ENCODE assay signal across 7 mouse cellular contexts in the genomic region with DNA sequence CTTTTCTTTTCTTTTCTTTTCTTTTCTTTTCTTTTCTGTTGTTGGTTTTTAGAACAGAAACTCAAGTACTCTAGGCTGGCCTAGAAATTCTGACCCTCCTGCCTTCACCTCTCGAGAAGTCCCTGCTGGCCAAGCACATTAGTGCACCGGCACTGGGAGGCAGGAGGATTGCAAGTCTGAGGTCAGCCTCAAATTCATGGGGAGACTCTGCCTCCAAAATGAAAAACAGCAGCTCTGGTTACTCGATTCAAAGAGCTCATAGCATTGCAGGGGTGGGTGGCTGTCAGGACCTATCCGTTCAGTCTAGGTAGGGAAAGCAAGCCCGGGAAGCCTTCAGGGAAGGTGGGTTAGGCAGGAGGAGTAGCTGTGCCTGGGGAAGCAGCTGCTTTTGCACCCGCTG. TPM values are rescaled to one million over a fixed set of nuclear protein-coding genes. Genes with fewer than 3 reads are reported as not detected.
DNase-seq lines count a peak whose midpoint lies in the region; ATAC-seq lines count a peak whose summit lies in the region.

No protein-coding gene starts in this region.

- WGBS in kidney, embryonic 14.5 days = 32% methylated on average over 6 of the region's 6 CpGs
- WGBS in embryonic facial prominence, embryonic 11.5 days = 28% methylated on average over 6 of the region's 6 CpGs
- WGBS in intestine, embryonic 14.5 days = 34% methylated on average over 6 of the region's 6 CpGs
- WGBS in neural tube, embryonic 13.5 days = 47% methylated on average over 6 of the region's 6 CpGs

- no peak overlapping the region for H3K4me3 ChIP-seq in kidney, embryonic 14.5 days (ENCODE audit: low read length)
- H3K4me3 ChIP-seq in embryonic facial prominence, embryonic 11.5 days (ENCODE audit: low read depth, low read length) = no peak overlapping the region
- H3K4me3 ChIP-seq in intestine, embryonic 14.5 days (ENCODE audit: low read depth, low read length) = no peak overlapping the region
- no peak overlapping the region for H3K4me3 ChIP-seq in neural tube, embryonic 13.5 days

- H3K9me3 ChIP-seq in kidney, embryonic 14.5 days (ENCODE audit: control insufficient read depth, low read length) = no peaks in the 10 kb centered on the region
- no peaks in the 10 kb centered on the region for H3K9me3 ChIP-seq in embryonic facial prominence, embryonic 11.5 days (replicated peaks; ENCODE audit: control insufficient read depth, low read length)
- no peaks in the 10 kb centered on the region for H3K9me3 ChIP-seq in intestine, embryonic 14.5 days (ENCODE audit: control insufficient read depth, low read length)
- no peaks in the 10 kb centered on the region for H3K9me3 ChIP-seq in neural tube, embryonic 13.5 days

- H3K9ac ChIP-seq in kidney, embryonic 14.5 days (ENCODE audit: low read depth, low read length) = no peak overlapping the region
- no peak overlapping the region for H3K9ac ChIP-seq in embryonic facial prominence, embryonic 11.5 days (replicated peaks; ENCODE audit: low read length)
- no peak overlapping the region for H3K9ac ChIP-seq in intestine, embryonic 14.5 days (ENCODE audit: low read length)
- 0 out of 2 replicates have a peak overlapping the region, but pooled peaks have one; percentile 14 for H3K9ac ChIP-seq in neural tube, embryonic 13.5 days

- H3K27me3 ChIP-seq in kidney, embryonic 14.5 days (ENCODE audit: control insufficient read depth, insufficient read depth, low read length) = no peaks in the 10 kb centered on the region
- H3K27me3 ChIP-seq in embryonic facial prominence, embryonic 11.5 days (ENCODE audit: control insufficient read depth, insufficient read depth, low read length) = no peaks in the 10 kb centered on the region
- no peaks in the 10 kb centered on the region for H3K27me3 ChIP-seq in intestine, embryonic 14.5 days (replicated peaks; ENCODE audit: control insufficient read depth, insufficient read depth, low read length)
- H3K27me3 ChIP-seq in neural tube, embryonic 13.5 days = no peaks in the 10 kb centered on the region

- H3K36me3 ChIP-seq in kidney, embryonic 14.5 days (ENCODE audit: control insufficient read depth, insufficient read depth, low read length) = peaks cover 62% of the 10 kb centered on the region
- no peaks in the 10 kb centered on the region; the same call in 1 of the 2 replicates for H3K36me3 ChIP-seq in embryonic facial prominence, embryonic 11.5 days (replicated peaks; ENCODE audit: control insufficient read depth, insufficient read depth, low read depth, low read length)
- peaks cover 70% of the 10 kb centered on the region for H3K36me3 ChIP-seq in intestine, embryonic 14.5 days (ENCODE audit: control insufficient read depth, insufficient read depth, low read length)
- peaks cover 49% of the 10 kb centered on the region for H3K36me3 ChIP-seq in neural tube, embryonic 13.5 days

- H3K4me2 ChIP-seq in kidney, embryonic 14.5 days (replicated peaks; ENCODE audit: low read depth, low read length) = no peak overlapping the region
- H3K4me2 ChIP-seq in embryonic facial prominence, embryonic 11.5 days (ENCODE audit: low read depth, low read length) = no peak overlapping the region
- no peak overlapping the region for H3K4me2 ChIP-seq in intestine, embryonic 14.5 days (ENCODE audit: low read length)
- no peak overlapping the region for H3K4me2 ChIP-seq in neural tube, embryonic 13.5 days

- 0 out of 2 replicates have a peak, but pooled peaks have one; percentile 6 for ATAC-seq in kidney, embryonic 14.5 days (ENCODE audit: low FRiP score, low TSS enrichment)
- peak; percentile 19; the same call in 1 of the 2 replicates for ATAC-seq in embryonic facial prominence, embryonic 11.5 days (replicated peaks; ENCODE audit: insufficient number of reproducible peaks, low FRiP score, low TSS enrichment, low read depth)
- peak; percentile 32; the same call in 1 of the 2 replicates for ATAC-seq in intestine, embryonic 14.5 days (replicated peaks; ENCODE audit: low FRiP score, low TSS enrichment, low read depth)
- peak; percentile 6; the same call in 1 of the 2 replicates for ATAC-seq in neural tube, embryonic 13.5 days (ENCODE audit: low read depth)
- no peak for ATAC-seq in CD4-positive, CD25-positive, alpha-beta regulatory T cell, adult 4 months

- peak overlapping the region; percentile 57; the same call in 1 of the 2 replicates for H3K27ac ChIP-seq in kidney, embryonic 14.5 days (ENCODE audit: low read depth, low read length)
- H3K27ac ChIP-seq in embryonic facial prominence, embryonic 11.5 days (replicated peaks; ENCODE audit: low read depth, low read length) = peak overlapping the region; percentile 79
- H3K27ac ChIP-seq in intestine, embryonic 14.5 days (ENCODE audit: low read depth) = peak overlapping the region; percentile 80
- H3K27ac ChIP-seq in neural tube, embryonic 13.5 days (replicated peaks) = peak overlapping the region; percentile 76

- H3K4me1 ChIP-seq in kidney, embryonic 14.5 days (ENCODE audit: control insufficient read depth, insufficient read depth, low read length) = peaks cover 17% of the 10 kb centered on the region
- H3K4me1 ChIP-seq in embryonic facial prominence, embryonic 11.5 days (ENCODE audit: control insufficient read depth, insufficient read depth, low read length) = peaks cover 6% of the 10 kb centered on the region
- H3K4me1 ChIP-seq in intestine, embryonic 14.5 days (replicated peaks; ENCODE audit: control insufficient read depth, insufficient read depth, low read length) = peaks cover 23% of the 10 kb centered on the region
- H3K4me1 ChIP-seq in neural tube, embryonic 13.5 days (replicated peaks) = peaks cover 29% of the 10 kb centered on the region

- DNase-seq in kidney, postnatal 14 days = no peak
- peak; percentile 63 for DNase-seq in embryonic facial prominence, embryonic 11.5 days (ENCODE audit: low spot score)
- DNase-seq in intestine, embryonic 14.5 days (ENCODE audit: low spot score) = no peak
- DNase-seq in adrenal gland, postnatal 25 days = no peak

RNA-seq across cellular contexts. Expression of a gene that starts 37.0 kb away (rescaled TPM):
- 59.9 and 87.9 TPM in 2 replicates for polyA plus RNA-seq in kidney, embryonic 14.5 days (2014; fragmentation: Nextera tagmentation; extraction: Ambion mirVana)
- polyA plus RNA-seq in embryonic facial prominence, embryonic 11.5 days (2014; fragmentation: Nextera tagmentation; extraction: Ambion mirVana) = 69.5 and 80.9 TPM in 2 replicates
- 63.4 and 69.3 TPM in 2 replicates for polyA plus RNA-seq in intestine, embryonic 14.5 days (2014; fragmentation: Nextera tagmentation; extraction: Ambion mirVana)
- 95.7 and 118 TPM in 2 replicates for polyA plus RNA-seq in neural tube, embryonic 13.5 days (2015; fragmentation: Nextera tagmentation; extraction: Ambion mirVana)
- total RNA-seq in adrenal gland, postnatal 25 days (2021) = 62.9 and 86.0 TPM in 2 replicates
- 10 to 100 TPM; 27.3 to 27.4 TPM for polyA plus RNA-seq in CD4-positive, CD25-positive, alpha-beta regulatory T cell, adult 4 months (2017; shearing (Covaris generic))
